In genomic region chr11:60185396-60186231, GRCm38 (mm10) we compare ENCODE assay signal across 8 mouse cellular contexts. TPM values are rescaled to one million over a fixed set of nuclear protein-coding genes. Genes with fewer than 3 reads are reported as not detected.
DNase-seq lines count a peak whose midpoint lies in the region; ATAC-seq lines count a peak whose summit lies in the region.

No protein-coding gene starts in this region.

- peaks cover 47% of the 10 kb centered on the region for H3K4me1 ChIP-seq in liver, embryonic 11.5 days (replicated peaks; ENCODE audit: control insufficient read depth, insufficient read depth, low read length)
- H3K4me1 ChIP-seq in hindbrain, embryonic 12.5 days, result peaks cover 65% of the 10 kb centered on the region
- peaks cover 50% of the 10 kb centered on the region for H3K4me1 ChIP-seq in lung, embryonic 16.5 days (replicated peaks; ENCODE audit: control insufficient read depth, insufficient read depth, low read length)

- H3K36me3 ChIP-seq in liver, embryonic 11.5 days (ENCODE audit: control insufficient read depth, insufficient read depth, low read length), result peaks cover 52% of the 10 kb centered on the region
- peaks cover 57% of the 10 kb centered on the region for H3K36me3 ChIP-seq in hindbrain, embryonic 12.5 days
- H3K36me3 ChIP-seq in lung, embryonic 16.5 days (ENCODE audit: control insufficient read depth, insufficient read depth, low read length), result peaks cover 28% of the 10 kb centered on the region

- H3K4me2 ChIP-seq in liver, embryonic 11.5 days, result peak overlapping the region; percentile 23
- 0 out of 2 replicates have a peak overlapping the region, but pooled peaks have one; percentile 17 for H3K4me2 ChIP-seq in hindbrain, embryonic 12.5 days (replicated peaks)
- no peak overlapping the region for H3K4me2 ChIP-seq in lung, embryonic 16.5 days (ENCODE audit: low read depth, low read length)

- H3K9ac ChIP-seq in liver, embryonic 11.5 days (ENCODE audit: low read depth, low read length), result no peak overlapping the region
- H3K9ac ChIP-seq in hindbrain, embryonic 12.5 days, result peak overlapping the region; percentile 49
- no peak overlapping the region for H3K9ac ChIP-seq in lung, embryonic 16.5 days (ENCODE audit: low read length)

- no peak for ATAC-seq in liver, embryonic 11.5 days (replicated peaks; ENCODE audit: low FRiP score)
- ATAC-seq in hindbrain, embryonic 12.5 days (ENCODE audit: low FRiP score), result no peak
- ATAC-seq in lung, embryonic 16.5 days (ENCODE audit: low read depth), result peak; percentile 37

- H3K27ac ChIP-seq in liver, embryonic 11.5 days (ENCODE audit: low read depth, low read length), result peak overlapping the region; percentile 34; the same call in 1 of the 2 replicates
- peak overlapping the region; percentile 90 for H3K27ac ChIP-seq in hindbrain, embryonic 12.5 days
- H3K27ac ChIP-seq in lung, embryonic 16.5 days (ENCODE audit: low read length), result no peak overlapping the region

- H3K9me3 ChIP-seq in liver, embryonic 11.5 days (ENCODE audit: control insufficient read depth, low read length), result no peaks in the 10 kb centered on the region
- H3K9me3 ChIP-seq in hindbrain, embryonic 12.5 days (replicated peaks), result no peaks in the 10 kb centered on the region
- H3K9me3 ChIP-seq in lung, embryonic 16.5 days (ENCODE audit: control insufficient read depth, low read length), result no peaks in the 10 kb centered on the region

- DNase-seq in liver, embryonic 11.5 days (ENCODE audit: low spot score), result no peak
- DNase-seq in liver, result no peak
- peak; percentile 83 for DNase-seq in cerebellum, adult 9-11 months
- peak; percentile 72 to 73 for DNase-seq in spleen, postnatal 36 days (ENCODE audit: low spot score in 2 of 2)
- DNase-seq in urinary bladder, postnatal 10 days (ENCODE audit: low spot score), result no peak
- no peak for DNase-seq in Muller cell, postnatal 12 days (ENCODE audit: inconsistent ontology term)

- no peak overlapping the region for H3K4me3 ChIP-seq in liver, embryonic 11.5 days (ENCODE audit: low read depth, low read length)
- H3K4me3 ChIP-seq in hindbrain, embryonic 12.5 days, result no peak overlapping the region
- H3K4me3 ChIP-seq in lung, embryonic 16.5 days (ENCODE audit: low read length), result no peak overlapping the region

- H3K27me3 ChIP-seq in liver, embryonic 11.5 days (replicated peaks; ENCODE audit: control insufficient read depth, insufficient read depth, low read length), result no peaks in the 10 kb centered on the region
- H3K27me3 ChIP-seq in hindbrain, embryonic 12.5 days, result no peaks in the 10 kb centered on the region
- H3K27me3 ChIP-seq in lung, embryonic 16.5 days (ENCODE audit: control insufficient read depth, insufficient read depth, low read depth, low read length), result no peaks in the 10 kb centered on the region

- 59% methylated on average over 20 of the region's 20 CpGs for WGBS in liver, embryonic 11.5 days
- WGBS in hindbrain, embryonic 12.5 days, result 81% methylated on average over 20 of the region's 20 CpGs
- 57% methylated on average over 20 of the region's 20 CpGs for WGBS in lung, embryonic 16.5 days

RNA-seq across cellular contexts. Expression of gene Srebf1, which starts 36.8 kb away (rescaled TPM):
- polyA plus RNA-seq in liver, embryonic 11.5 days (2014; fragmentation: Nextera tagmentation; extraction: Ambion mirVana), result 78.2 and 78.7 TPM in 2 replicates
- 49.2 and 51.9 TPM in 2 replicates for polyA plus RNA-seq in hindbrain, embryonic 12.5 days (2016; fragmentation: Nextera tagmentation; extraction: Ambion mirVana)
- 65.9 and 74.3 TPM in 2 replicates for polyA plus RNA-seq in lung, embryonic 16.5 days (2015; fragmentation: Nextera tagmentation; extraction: Ambion mirVana)

Comparison
In these comparisons a context has a peak if more than half of its experiments do, and no peak if none do; other contexts are left out.
1. DNase-seq: peak in cerebellum, adult 9-11 months (single experiment) and spleen, postnatal 36 days (2 of 2); none in liver, embryonic 11.5 days (single experiment), liver (single experiment), urinary bladder, postnatal 10 days (single experiment) and Muller cell, postnatal 12 days (single experiment).